Mouse (Mus musculus) kidney, adult 8-10 months (tissue): ENCODE results near the gene Abcb8.

Source experiments
- DNase-seq, 2 experiments: peaks; one replicate each; pipeline ENCODE4 v3.0.0; 2022

Gene Abcb8

GRCm38 (mm10) chr5:24393392-24393997 is at the start of gene Abcb8:
Gene Abcb8, plus strand, starts transcription at chr5:24393663.
- DNase-seq: peak; percentile 69 to 85

- no peak for DNase-seq
These were observed 49.5 kb upstream of the Abcb8 start for GRCm38 (mm10) chr5:24343977-24344436.

- DNase-seq: no peak
These were observed 48.9 kb upstream of the Abcb8 start for GRCm38 (mm10) chr5:24344477-24345051.

- no peak for DNase-seq
These were observed 47.1 kb upstream of the Abcb8 start for GRCm38 (mm10) chr5:24346313-24346712.

GRCm38 (mm10) chr5:24347186-24347875 is 46.1 kb upstream of the Abcb8 start:
- no peak for DNase-seq

- DNase-seq: peak; percentile 53 to 70
These were observed 45.3 kb upstream of the Abcb8 start for GRCm38 (mm10) chr5:24348128-24348527.

GRCm38 (mm10) chr5:24348546-24348945 is 44.9 kb upstream of the Abcb8 start:
- DNase-seq: no peak

GRCm38 (mm10) chr5:24350073-24350472 is 43.4 kb upstream of the Abcb8 start:
- DNase-seq: no peak

- no peak for DNase-seq
These were observed 42.8 kb upstream of the Abcb8 start for GRCm38 (mm10) chr5:24350531-24351250.

- DNase-seq: no peak
These were observed 42.2 kb upstream of the Abcb8 start, which contains the start of gene Kcnh2 for GRCm38 (mm10) chr5:24351278-24351677. Gene Kcnh2, minus strand, starts transcription at chr5:24351604.

- peak in 1 of 2 experiments; percentile 42 for DNase-seq
These were observed 41.7 kb upstream of the Abcb8 start for GRCm38 (mm10) chr5:24351701-24352171.

- no peak for DNase-seq
These were observed 41.1 kb upstream of the Abcb8 start for GRCm38 (mm10) chr5:24352251-24352859.

GRCm38 (mm10) chr5:24353327-24353726 is 40.1 kb upstream of the Abcb8 start:
- no peak for DNase-seq

- no peak for DNase-seq
These were observed 36.7 kb upstream of the Abcb8 start for GRCm38 (mm10) chr5:24356764-24357163.

- peak; percentile 66 to 81 for DNase-seq
These were observed 36.0 kb upstream of the Abcb8 start for GRCm38 (mm10) chr5:24357461-24357860.

- DNase-seq: peak; percentile 68 to 86
These were observed 32.5 kb upstream of the Abcb8 start for GRCm38 (mm10) chr5:24360792-24361454.

GRCm38 (mm10) chr5:24363467-24363866 is 30.0 kb upstream of the Abcb8 start:
- DNase-seq: no peak

GRCm38 (mm10) chr5:24364061-24364460 is 29.4 kb upstream of the Abcb8 start:
- DNase-seq: no peak

GRCm38 (mm10) chr5:24364508-24364907 is 29.0 kb upstream of the Abcb8 start, which contains the start of gene Nos3:
Gene Nos3, plus strand, starts transcription at chr5:24364810.
- peak; percentile 35 to 36 for DNase-seq

- no peak for DNase-seq
These were observed 28.5 kb upstream of the Abcb8 start for GRCm38 (mm10) chr5:24364963-24365362.

GRCm38 (mm10) chr5:24365528-24365927 is 27.9 kb upstream of the Abcb8 start:
- DNase-seq: no peak

- no peak for DNase-seq
These were observed 27.0 kb upstream of the Abcb8 start for GRCm38 (mm10) chr5:24366426-24366825.
